Mouse (Mus musculus) embryo, embryonic 11 days (tissue): ENCODE results near the gene Rhox6.
A peak's percentile ranks its signal among the peaks of the same experiment; 100 is the strongest.
"Not testable (repeated sequence)": the region's sequence is repeated elsewhere in the genome, so short reads cannot be mapped to it uniquely, and the experiment has no call there.

Experiments
- DNase-seq: peaks from one replicate; pipeline ENCODE4 v3.0.0-alpha.2; 2015

Rhox6 gene

DNA sequence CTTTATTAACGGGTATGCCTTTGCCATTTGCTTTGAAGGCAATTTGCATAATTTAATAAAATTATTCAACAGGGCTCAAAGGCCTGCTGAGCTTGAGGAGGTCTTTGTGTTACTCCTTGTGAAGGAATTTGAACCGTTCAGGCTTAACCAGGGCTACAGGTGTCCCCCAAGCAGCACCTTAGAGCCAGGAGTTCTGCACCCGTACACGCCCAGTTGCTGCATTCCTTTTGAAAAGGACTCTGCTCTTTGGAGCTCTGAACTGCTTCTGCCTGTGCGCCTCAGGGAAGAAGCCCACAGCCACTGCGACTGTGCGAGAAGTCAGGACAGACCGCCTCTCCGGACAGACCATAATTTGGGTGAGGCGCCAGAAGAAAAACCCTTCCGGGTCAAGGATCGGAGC is at the start of gene Rhox6:
Rhox6 (plus strand) TSS at position 301 of the 400 bp plus-strand sequence.
- not testable (repeated sequence) for DNase-seq

- no peak for DNase-seq
Measured at GRCm38 (mm10) chrX:37807286-37808080, 19.2 kb upstream of the Rhox6 start.

DNA sequence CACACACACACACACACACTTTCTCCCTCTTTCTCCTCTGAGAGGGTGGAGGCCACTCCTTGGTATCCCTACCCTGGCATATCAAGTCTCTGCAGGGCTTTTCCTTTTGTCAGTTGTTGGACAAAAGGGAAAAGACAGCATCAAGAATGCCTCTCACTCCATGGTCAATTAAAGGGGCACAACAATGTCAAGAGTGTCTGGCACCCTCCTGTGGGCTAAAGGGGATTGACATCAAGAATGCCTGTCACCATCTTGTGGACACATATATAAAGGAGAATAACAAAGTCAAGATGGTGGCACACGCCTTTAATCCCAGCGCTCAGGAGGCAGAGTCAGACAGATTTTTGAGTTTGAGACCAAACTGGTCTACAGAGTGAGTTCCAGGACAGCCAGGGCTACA is 17.3 kb upstream of the Rhox6 start:
- no peak for DNase-seq

- peak; percentile 42 for DNase-seq
Measured at GRCm38 (mm10) chrX:37811179-37811578, 15.5 kb upstream of the Rhox6 start.

GRCm38 (mm10) chrX:37815665-37816064 is 11.0 kb upstream of the Rhox6 start:
- no peak for DNase-seq

- not testable (repeated sequence) for DNase-seq
Measured at GRCm38 (mm10) chrX:37831386-37831785, 4.7 kb downstream of the Rhox6 start, which contains the start of gene Rhox7a. Gene Rhox7a, plus strand, starts transcription at chrX:37831686.

DNA sequence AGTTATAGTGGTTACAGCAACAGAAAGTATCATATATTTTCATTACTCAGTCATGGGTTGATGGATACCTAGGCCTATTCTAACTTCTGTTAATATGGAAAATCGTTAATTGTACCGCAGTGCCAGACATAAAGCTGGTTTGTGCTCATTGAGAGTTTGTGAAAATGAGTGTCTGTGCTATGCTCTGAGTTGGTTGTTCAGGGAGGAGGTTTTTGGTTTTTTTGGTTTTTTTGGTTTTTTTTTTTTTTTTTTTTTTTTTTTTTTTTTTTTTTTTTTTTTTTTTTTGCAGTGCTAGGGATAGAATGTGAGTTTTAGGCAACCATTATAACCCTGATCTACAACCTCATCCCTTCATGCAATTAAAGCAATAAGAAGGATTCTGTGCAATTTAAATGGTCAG is 44.9 kb downstream of the Rhox6 start:
- DNase-seq, result no peak

GRCm38 (mm10) chrX:37878844-37879243 is 52.1 kb downstream of the Rhox6 start, which contains the start of gene Rhox8:
Gene Rhox8, minus strand, starts transcription at chrX:37878944.
- DNase-seq, result no peak
